Comparison of ENCODE assay signal across 12 mouse cellular contexts in genomic region chr11:114567045-114567780, GRCm38 (mm10).
DNase-seq lines count a peak whose midpoint lies in the region; ATAC-seq lines count a peak whose summit lies in the region.
"Had no signal": no experiment of that assay in that cellular context is flagged by ENCODE, and none has a peak within 500 bp of the region (broad histone marks: within the 10 kb centered on the region; RNA-seq: fewer than 3 reads in every experiment).

No protein-coding gene starts in this region.

- no peak overlapping the region for H3K27ac ChIP-seq in embryonic facial prominence, embryonic 15.5 days (replicated peaks)
- H3K27ac ChIP-seq in limb, embryonic 10.5 days = peak overlapping the region; percentile 75
- peak overlapping the region; percentile 71 for H3K27ac ChIP-seq in neural tube, embryonic 13.5 days (replicated peaks)
- H3K27ac ChIP-seq: left cerebral cortex, adult 2 months; stomach, postnatal 0 days had no signal

- DNase-seq in embryo, embryonic 10 days (ENCODE audit: low spot score) = peak; percentile 32
- DNase-seq in embryo, embryonic 10.5 days (ENCODE audit: low spot score) = no peak
- DNase-seq in limb, embryonic 10.5 days (ENCODE audit: low spot score) = peak; percentile 55
- no peak for DNase-seq in frontal cortex, postnatal 14 days (ENCODE audit: low spot score in 2 of 2)
- DNase-seq in cerebellum, postnatal 10 days = no peak
- no peak for DNase-seq in layer of hippocampus, adult 9-11 months
- DNase-seq: heart, adult 18-20 months had no signal

- peak overlapping the region; percentile 15 for H3K4me2 ChIP-seq in embryonic facial prominence, embryonic 15.5 days (replicated peaks)
- H3K4me2 ChIP-seq in neural tube, embryonic 13.5 days = peak overlapping the region; percentile 34

- H3K4me3 ChIP-seq in embryonic facial prominence, embryonic 15.5 days (replicated peaks) = no peak overlapping the region
- peak overlapping the region; percentile 35 for H3K4me3 ChIP-seq in limb, embryonic 10.5 days
- H3K4me3 ChIP-seq in neural tube, embryonic 13.5 days = no peak overlapping the region
- H3K4me3 ChIP-seq: left cerebral cortex, adult 2 months had no signal

- H3K36me3 ChIP-seq in embryonic facial prominence, embryonic 15.5 days = no peaks in the 10 kb centered on the region
- H3K36me3 ChIP-seq in limb, embryonic 10.5 days = no peaks in the 10 kb centered on the region
- H3K36me3 ChIP-seq in neural tube, embryonic 13.5 days = no peaks in the 10 kb centered on the region

- no peak for ATAC-seq in embryonic facial prominence, embryonic 15.5 days (ENCODE audit: insufficient number of reproducible peaks, low FRiP score, low TSS enrichment, low read depth)
- ATAC-seq in neural tube, embryonic 13.5 days (ENCODE audit: low read depth) = peak; percentile 58; the same call in 1 of the 2 replicates
- ATAC-seq: Patski had no signal

- peaks cover 20% of the 10 kb centered on the region for H3K4me1 ChIP-seq in embryonic facial prominence, embryonic 15.5 days
- H3K4me1 ChIP-seq in limb, embryonic 10.5 days = peaks cover 40% of the 10 kb centered on the region
- peaks cover 23% of the 10 kb centered on the region for H3K4me1 ChIP-seq in neural tube, embryonic 13.5 days (replicated peaks)

- peaks cover 9% of the 10 kb centered on the region; the same call in 1 of the 2 replicates for H3K27me3 ChIP-seq in embryonic facial prominence, embryonic 15.5 days
- peaks cover 22% of the 10 kb centered on the region; the same call in 1 of the 2 replicates for H3K27me3 ChIP-seq in limb, embryonic 10.5 days (ENCODE audit: low read depth, poor library complexity, severe bottlenecking)
- no peaks in the 10 kb centered on the region for H3K27me3 ChIP-seq in neural tube, embryonic 13.5 days

- H3K9ac ChIP-seq in embryonic facial prominence, embryonic 15.5 days = no peak overlapping the region
- 0 out of 2 replicates have a peak overlapping the region, but pooled peaks have one; percentile 26 for H3K9ac ChIP-seq in neural tube, embryonic 13.5 days

- no peaks in the 10 kb centered on the region for H3K9me3 ChIP-seq in embryonic facial prominence, embryonic 15.5 days (replicated peaks)
- no peaks in the 10 kb centered on the region for H3K9me3 ChIP-seq in limb, embryonic 10.5 days (replicated peaks)
- 0 out of 2 replicates have a peak, but pooled peaks cover 6% of the 10 kb centered on the region for H3K9me3 ChIP-seq in neural tube, embryonic 13.5 days

- 5% methylated on average over 19 of the region's 20 CpGs for WGBS in embryonic facial prominence, embryonic 15.5 days
- 3% methylated on average over 20 of the region's 20 CpGs for WGBS in limb, embryonic 10.5 days
- WGBS in neural tube, embryonic 13.5 days = 6% methylated on average over 20 of the region's 20 CpGs

Comparison
In these comparisons a context has a peak if more than half of its experiments do, and no peak if none do; other contexts are left out.
1. DNase-seq: peak in embryo, embryonic 10 days (single experiment) and limb, embryonic 10.5 days (single experiment); none in embryo, embryonic 10.5 days (single experiment), frontal cortex, postnatal 14 days (0 of 2), cerebellum, postnatal 10 days (0 of 2) and layer of hippocampus, adult 9-11 months (single experiment).